Comparison of ENCODE assay signal across 26 mouse cellular contexts in genomic region chr3:63070786-63071185, GRCm38 (mm10).
"Had no signal": no experiment of that assay in that cellular context is flagged by ENCODE, and none has a peak within 500 bp of the region (broad histone marks: within the 10 kb centered on the region; RNA-seq: fewer than 3 reads in every experiment).

No protein-coding gene starts in this region.

- ATAC-seq: hindbrain, postnatal 0 days; intestine, embryonic 16.5 days had no signal

- H3K4me3 ChIP-seq: gastrocnemius, adult 2 months; heart, adult 2 months; heart, embryonic 13.5 days; heart, embryonic 15.5 days; hindbrain, embryonic 13.5 days; hindbrain, embryonic 15.5 days; layer of hippocampus, adult 2 months; left cerebral cortex, adult 2 months; limb, embryonic 10.5 days; limb, embryonic 12.5 days; liver, embryonic 13.5 days; liver, embryonic 15.5 days had no signal

- H3K4me1 ChIP-seq: heart, embryonic 15.5 days; hindbrain, embryonic 13.5 days; hindbrain, embryonic 15.5 days; limb, embryonic 10.5 days; limb, embryonic 12.5 days; liver, embryonic 13.5 days; liver, embryonic 15.5 days had no signal

- H3K27ac ChIP-seq: gastrocnemius, adult 2 months; heart, adult 2 months; heart, embryonic 13.5 days; heart, embryonic 15.5 days; hindbrain, embryonic 13.5 days; hindbrain, embryonic 15.5 days; hindbrain, postnatal 0 days; layer of hippocampus, adult 2 months; left cerebral cortex, adult 2 months; limb, embryonic 10.5 days; limb, embryonic 12.5 days; liver, embryonic 13.5 days; liver, embryonic 15.5 days had no signal

- H3K4me2 ChIP-seq: heart, embryonic 11.5 days; heart, embryonic 13.5 days; heart, embryonic 15.5 days; hindbrain, embryonic 13.5 days; hindbrain, embryonic 15.5 days; limb, embryonic 12.5 days; liver, embryonic 11.5 days; liver, embryonic 13.5 days; liver, embryonic 15.5 days had no signal

- H3K36me3 ChIP-seq: heart, embryonic 13.5 days; heart, embryonic 15.5 days; hindbrain, embryonic 13.5 days; hindbrain, embryonic 15.5 days; limb, embryonic 10.5 days; limb, embryonic 12.5 days; liver, embryonic 13.5 days; liver, embryonic 15.5 days had no signal

- H3K27me3 ChIP-seq: heart, embryonic 13.5 days; heart, embryonic 15.5 days; hindbrain, embryonic 13.5 days; hindbrain, embryonic 15.5 days; limb, embryonic 12.5 days; liver, embryonic 13.5 days; liver, embryonic 15.5 days had no signal

- H3K9ac ChIP-seq: heart, embryonic 13.5 days; heart, embryonic 15.5 days; hindbrain, embryonic 13.5 days; hindbrain, embryonic 15.5 days; limb, embryonic 12.5 days; liver, embryonic 13.5 days; liver, embryonic 15.5 days had no signal

- H3K9me3 ChIP-seq: heart, embryonic 13.5 days; heart, embryonic 15.5 days; hindbrain, embryonic 13.5 days; hindbrain, embryonic 15.5 days; limb, embryonic 10.5 days; limb, embryonic 12.5 days; liver, embryonic 13.5 days; liver, embryonic 15.5 days had no signal

- DNase-seq: gastrocnemius, adult 2 months; gastrocnemius, postnatal 14 days; gastrocnemius, postnatal 36 days; heart, adult 11 months; heart, adult 2 months; heart, postnatal 14 days; heart, postnatal 36 days; kidney, adult 18-20 months; kidney, adult 8-10 months; kidney, postnatal 14 days; kidney, postnatal 36 days; liver; liver, embryonic 13.5 days had no signal
